Mouse (Mus musculus): ENCODE results near the gene Pole.

Pole gene

GRCm38 (mm10) chr5:110344524-110344923 lies 58.4 kb downstream of the Pole start, which contains the start of gene Lrcol1:
Lrcol1 (plus strand) TSS chr5:110344730.
- no peak for DNase-seq (ENCODE audit: low spot score in 2 of 2)

- DNase-seq (ENCODE audit: low spot score in 2 of 2) = no peak
These were observed 59.4 kb downstream of the Pole start for GRCm38 (mm10) chr5:110345553-110345952.

DNA sequence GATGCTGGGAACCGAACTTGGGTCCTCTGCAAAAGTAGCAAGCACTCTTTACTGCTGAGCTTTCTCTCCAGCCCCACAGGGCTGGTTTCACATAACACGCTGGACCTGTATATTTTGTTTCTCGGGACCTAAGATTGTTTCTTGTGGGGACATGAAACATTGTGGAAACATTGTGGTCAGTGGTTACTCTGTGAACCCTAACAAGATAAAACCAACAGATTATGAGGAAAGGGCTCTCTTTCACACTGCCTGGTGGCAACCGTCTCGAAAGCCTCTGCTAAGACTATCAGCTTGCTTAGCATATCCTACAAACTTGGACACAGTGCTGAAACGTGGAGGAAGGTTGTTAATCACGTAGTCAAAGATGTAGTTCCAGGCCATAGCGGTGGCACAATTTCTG lies 60.9 kb downstream of the Pole start:
- no peak for DNase-seq (ENCODE audit: low spot score in 2 of 2)

DNA sequence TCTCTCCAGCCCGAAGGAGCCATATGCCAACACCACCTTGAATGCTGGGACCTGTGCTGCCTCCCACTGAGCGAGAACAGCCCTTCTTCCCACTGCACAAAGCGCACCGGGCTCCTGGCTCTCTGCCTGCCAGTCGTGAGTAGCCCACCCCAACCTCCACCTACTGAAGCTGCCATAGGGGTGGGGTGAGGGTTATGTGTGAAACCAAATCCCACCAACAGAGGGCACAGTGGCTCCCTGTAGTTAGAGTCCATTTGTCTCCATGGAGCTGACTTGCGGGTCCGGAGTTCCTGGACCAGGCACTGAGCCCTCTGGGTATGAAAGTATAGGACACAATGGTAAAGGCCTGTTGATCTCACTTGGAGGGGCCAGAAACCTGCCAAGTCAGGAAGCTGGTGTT lies 68.6 kb downstream of the Pole start:
- DNase-seq (ENCODE audit: low spot score in 2 of 2) = peak in 1 of 2 experiments; percentile 25

- DNase-seq (ENCODE audit: low spot score in 2 of 2) = peak; percentile 86 to 88
These were observed 71.5 kb downstream of the Pole start for GRCm38 (mm10) chr5:110357531-110358179.

DNA sequence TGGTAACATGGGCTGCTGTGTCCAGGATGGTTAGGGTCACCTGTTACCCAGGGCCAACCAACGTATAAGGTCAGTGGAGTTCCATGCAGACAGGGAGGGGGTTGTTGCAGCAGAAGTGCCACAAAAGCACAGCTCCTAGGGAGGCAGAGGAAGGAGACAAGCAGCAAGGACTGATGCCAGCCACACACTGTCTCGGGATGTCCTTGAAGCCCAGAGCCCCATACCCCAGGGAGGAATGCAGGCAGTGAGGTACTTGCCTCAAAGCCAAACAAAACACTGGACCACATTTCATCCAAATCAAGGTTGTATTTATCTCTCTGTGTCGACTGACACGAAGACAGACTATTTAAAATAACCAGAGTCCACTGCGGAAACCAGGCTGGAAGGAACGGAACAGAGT lies 75.4 kb downstream of the Pole start:
- DNase-seq (ENCODE audit: low spot score in 2 of 2) = no peak

DNA sequence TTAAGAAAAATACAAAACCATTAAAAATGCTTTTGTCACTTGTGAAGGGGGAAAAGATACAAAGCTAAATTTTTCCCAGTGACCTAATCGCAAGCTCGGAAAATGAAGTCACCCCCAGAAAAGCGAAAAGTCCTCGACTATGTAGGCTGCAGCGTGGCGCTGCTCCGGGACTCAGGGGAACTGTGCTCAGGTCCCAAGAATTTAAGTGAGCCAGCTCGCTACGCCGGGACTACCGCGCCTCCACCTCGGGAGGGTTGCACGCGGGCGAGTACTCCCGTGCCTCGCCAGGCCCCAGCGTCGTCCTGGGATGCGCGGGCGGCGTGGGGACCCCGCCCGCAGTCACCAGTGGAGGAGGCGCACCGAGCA lies 76.7 kb downstream of the Pole start:
- no peak for DNase-seq (ENCODE audit: low spot score in 2 of 2)

GRCm38 (mm10) chr5:110363179-110363821 lies 77.2 kb downstream of the Pole start:
- peak; percentile 69 to 81 for DNase-seq (ENCODE audit: low spot score in 2 of 2)

DNA sequence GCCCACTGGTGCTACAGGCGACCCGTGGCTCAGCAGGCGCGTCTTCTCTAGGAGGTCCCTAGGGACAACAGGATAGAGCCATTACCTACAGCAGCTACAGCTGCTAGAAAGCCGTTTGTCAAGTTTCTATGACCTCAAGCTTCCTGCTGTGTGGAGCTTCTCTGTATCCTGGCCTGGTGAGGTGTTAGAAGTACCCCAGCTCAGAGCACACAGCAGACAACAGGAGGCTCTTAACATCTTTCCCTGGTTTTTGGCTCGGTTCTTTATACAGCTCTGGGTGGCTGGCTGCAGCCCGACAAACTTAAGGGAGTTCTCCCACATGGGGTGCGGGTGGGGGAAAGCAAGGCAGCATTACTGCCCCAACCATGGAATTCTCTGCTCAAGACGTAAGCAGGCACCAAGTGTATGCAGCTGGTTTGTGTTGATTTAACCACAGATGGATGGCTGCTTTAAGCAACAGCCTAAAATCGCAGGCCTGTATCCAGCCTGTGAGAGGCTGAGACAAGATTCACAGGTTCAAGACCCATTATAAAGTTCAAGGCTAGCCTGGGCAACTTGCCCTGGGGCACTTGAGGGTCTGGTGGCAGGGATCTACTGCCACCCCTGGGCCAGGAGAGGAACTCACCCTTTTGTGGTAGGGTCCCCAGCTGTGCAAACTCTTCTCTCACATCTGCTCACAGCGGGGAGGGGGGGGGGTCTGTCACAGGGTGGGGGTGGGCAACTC lies 77.9 kb downstream of the Pole start:
- DNase-seq (ENCODE audit: low spot score in 2 of 2) = peak in 1 of 2 experiments; percentile 26

- DNase-seq (ENCODE audit: low spot score in 2 of 2) = peak; percentile 72 to 75
These were observed 90.8 kb downstream of the Pole start for GRCm38 (mm10) chr5:110376802-110377433.

- DNase-seq (ENCODE audit: low spot score in 2 of 2) = no peak
These were observed 92.1 kb downstream of the Pole start for GRCm38 (mm10) chr5:110378181-110378583.

- DNase-seq (ENCODE audit: low spot score in 2 of 2) = no peak
These were observed 93.0 kb downstream of the Pole start for GRCm38 (mm10) chr5:110379086-110379485.

GRCm38 (mm10) chr5:110379823-110380222 lies 93.7 kb downstream of the Pole start:
- no peak for DNase-seq (ENCODE audit: low spot score in 2 of 2)

DNA sequence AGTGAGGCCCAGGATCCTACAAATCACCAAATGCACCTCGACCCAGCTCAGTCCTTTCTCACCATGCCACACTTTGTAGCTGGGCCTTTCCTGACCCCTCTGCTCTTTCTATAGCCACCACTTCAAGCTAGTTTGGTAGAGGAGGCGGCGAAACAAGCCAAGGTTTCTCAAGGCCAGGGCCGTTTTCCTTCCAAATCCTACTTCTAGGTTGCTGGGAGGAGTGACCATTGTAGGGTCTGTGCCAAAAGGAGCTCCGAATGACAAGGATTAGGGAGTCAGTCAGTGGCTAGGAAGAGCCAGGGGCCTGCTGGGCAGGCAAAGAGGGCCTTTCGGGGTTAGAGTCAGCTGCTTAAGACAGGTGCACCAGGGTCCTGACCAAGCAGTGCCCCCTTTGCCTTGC lies 98.4 kb downstream of the Pole start:
- DNase-seq (ENCODE audit: low spot score in 2 of 2) = no peak

DNA sequence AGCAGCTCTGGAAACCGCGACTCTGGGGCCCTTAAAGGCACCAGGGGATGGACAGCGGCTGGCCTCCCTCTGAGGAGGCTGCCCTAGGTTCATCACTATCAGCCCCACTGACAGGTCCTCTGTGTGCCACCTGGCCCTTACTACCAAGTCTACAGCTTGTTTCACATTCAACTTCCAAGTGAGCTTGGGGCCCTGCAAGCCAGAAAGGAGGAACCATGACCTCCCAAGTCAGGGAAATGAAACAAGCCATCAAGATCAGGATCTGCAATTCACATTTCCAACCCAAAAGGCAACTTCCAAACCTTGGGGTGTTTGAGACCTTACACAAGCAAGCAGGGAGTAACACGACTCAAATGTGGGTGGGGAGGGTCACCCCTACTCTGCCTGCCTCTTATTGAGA lies 99.2 kb downstream of the Pole start:
- DNase-seq (ENCODE audit: low spot score in 2 of 2) = no peak

DNA sequence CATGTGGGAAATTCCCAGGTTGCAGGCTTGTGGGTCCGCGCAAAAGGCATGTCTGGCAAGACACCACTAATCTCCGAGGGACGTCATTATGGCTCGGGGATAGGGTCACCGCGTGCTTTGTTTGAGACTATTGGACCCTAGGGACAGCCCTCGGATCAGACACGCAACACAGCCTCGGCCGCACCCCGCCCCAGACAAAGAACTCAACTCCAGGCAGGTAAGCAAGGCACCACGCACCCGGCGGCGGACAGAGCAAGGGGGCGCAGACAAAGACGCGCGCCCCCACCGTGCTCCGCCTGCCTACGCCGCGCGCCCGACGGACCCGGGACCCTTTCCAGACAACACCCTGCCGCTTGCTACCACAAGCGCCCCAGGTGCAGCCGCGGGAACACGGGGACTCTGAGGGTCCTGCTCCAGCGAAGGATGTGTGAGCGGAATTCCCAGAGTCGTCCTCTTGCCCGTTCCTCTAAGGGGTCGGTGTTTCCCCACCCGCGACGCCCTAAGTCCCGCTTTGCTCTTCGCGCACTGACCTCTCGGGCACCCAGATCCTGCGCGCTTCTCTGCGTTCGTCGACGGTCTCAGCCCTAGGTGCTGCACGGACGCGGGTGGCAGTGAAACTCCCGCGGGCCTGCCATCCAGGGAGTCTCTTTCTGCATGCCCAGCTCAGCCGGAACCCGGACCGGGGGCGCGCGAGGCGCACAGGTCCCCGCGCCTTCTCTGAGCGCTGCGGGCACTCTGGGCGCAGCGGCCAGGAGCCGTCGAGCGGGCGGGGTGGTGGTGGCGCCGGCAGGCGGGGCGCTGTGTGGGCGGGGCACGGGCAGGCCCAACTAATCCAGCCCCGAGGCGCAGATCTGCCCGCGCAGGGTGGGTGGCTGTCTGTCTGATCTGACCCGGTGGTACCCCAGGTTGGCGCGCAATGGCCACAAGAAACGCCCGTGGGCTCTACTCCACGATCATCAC lies 100.5 kb downstream of the Pole start:
- DNase-seq (ENCODE audit: low spot score in 2 of 2) = peak; percentile 43 to 57
